Mouse (Mus musculus) CD4-positive, CD25-positive, alpha-beta regulatory T cell, adult 4 months (primary cell): ENCODE measurements at regions not wholly inside any gene's neighbourhood (a gene's known extent, or its start where the extent isn't known, plus 50 kb on each side); places are given as distances from the start of the nearest gene placed in this dataset.

Source experiments
- ATAC-seq: one replicate; pipeline ENCODE4 v1.8.0; 2017

DNA sequence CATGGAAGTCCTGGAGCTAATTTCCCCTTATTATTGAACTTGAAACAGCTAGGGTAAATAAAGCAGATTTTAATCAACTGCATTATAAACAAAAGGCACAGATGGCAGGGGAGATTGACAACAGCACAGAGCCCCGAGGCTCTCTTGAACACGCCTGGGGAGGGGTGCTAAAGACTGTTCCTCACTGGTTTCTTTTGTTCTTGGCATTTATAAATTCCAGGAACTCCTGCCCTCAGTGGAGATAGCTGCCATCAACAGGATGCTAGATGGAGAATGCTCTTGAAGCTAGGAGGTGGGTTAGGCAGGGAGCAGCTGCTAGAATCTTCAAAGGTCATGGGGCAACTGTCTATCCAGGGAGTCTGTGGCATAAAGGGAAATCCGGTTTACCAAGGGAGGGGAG lies 102.2 kb upstream of the Kit start:
- ATAC-seq: no peak

DNA sequence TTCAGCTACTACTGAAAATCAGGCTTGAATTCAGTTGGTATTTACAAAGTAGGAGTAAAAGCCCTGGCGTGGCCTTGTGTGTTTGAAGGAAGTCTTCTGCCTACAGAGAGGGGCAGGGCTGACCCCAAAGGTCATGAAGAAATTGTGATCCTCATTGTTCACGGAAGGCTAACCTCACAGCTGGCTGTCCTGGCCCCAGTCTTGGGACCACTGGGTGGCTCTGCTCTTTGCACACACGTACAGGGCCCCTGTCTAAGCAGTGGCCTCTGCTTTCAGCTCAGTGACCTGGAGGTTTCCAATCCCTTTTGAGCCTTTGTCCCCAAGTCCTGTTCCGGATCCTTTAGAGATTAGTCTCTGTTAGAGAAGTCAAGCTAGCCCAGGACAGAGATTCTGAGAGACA lies 99.3 kb upstream of the Kit start:
- no peak for ATAC-seq

DNA sequence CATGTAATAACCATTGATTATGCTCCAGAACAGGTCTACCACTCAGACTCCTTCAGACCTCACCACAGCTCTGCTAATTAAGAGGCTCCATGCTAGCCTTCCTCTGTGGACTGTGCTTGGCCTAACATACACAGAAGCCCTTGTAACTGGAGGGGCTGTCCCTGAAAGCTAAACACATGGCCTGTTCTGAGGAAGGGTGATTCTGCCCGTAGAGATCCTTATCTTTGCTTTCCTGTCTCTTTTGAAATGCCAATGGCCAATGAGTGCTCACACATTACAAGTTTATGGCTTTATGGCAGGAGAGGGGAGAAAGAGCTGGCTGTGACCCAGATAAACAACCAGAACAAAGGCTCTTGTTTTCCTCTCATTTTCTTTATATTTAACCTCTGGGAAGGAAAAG lies 96.2 kb upstream of the Kit start:
- no peak for ATAC-seq

- no peak for ATAC-seq
Observed at GRCm38 (mm10) chr5:75479149-75479548, 95.6 kb upstream of the Kit start.

DNA sequence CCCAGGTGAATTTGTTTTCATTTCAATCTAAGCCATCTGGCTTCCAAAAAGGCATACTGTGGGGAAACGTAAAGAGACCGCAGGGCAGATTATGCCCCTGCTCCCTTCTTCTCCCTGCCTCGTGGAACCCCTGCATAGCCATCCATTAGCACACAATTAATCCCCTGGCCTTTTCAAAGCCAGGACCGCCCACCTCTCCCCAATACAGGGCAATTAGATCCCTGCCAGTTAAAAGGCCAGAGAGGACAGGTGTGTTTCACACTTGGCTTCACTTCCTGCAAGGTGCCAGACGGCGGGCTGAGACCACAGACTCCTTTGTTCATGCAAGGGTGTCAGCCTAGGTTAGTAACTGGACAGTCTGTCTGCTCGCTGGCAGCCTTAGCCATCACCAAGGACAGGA lies 93.1 kb upstream of the Kit start:
- no peak for ATAC-seq

DNA sequence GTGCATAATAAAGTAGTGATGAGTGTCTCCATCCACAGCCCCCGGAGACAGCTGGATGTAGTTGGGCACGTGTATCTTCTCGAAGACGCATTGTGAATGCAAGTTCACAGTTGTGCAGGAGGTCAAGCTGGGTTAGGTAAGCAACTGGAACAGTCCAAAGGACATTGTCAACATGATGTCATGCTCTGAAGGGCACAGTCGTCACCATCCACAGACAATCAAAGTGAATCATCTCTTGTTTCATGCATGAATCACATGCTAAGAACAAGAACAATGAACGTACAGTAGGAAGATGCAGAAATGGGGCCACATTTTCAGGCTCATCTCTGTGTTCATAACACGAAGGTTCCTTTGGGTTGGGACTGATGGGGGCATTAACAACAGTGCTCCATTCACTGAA lies 90.4 kb upstream of the Kit start:
- no peak for ATAC-seq

GRCm38 (mm10) chr5:75490806-75491205 lies 83.9 kb upstream of the Kit start:
- no peak for ATAC-seq

GRCm38 (mm10) chr5:75494143-75494542 lies 80.6 kb upstream of the Kit start:
- no peak for ATAC-seq

DNA sequence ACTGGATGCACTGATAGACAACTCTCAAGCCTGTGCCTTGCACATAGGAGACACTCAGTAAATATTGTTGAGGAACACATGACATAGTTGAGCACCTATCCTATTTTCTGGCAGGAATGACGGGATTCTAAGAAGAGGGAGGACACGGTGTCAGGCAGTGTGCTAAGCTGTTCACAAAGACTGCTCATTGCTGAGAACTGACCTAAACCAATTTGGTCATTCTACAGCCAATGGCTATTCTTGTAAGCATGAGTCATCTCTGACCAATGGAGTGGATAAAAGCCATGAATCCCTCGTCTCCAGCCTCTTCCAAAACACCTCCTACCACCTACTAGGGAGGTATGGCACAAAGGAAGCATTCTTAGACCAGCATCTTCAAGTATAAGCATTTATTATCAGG lies 75.7 kb upstream of the Kit start:
- ATAC-seq: no peak

DNA sequence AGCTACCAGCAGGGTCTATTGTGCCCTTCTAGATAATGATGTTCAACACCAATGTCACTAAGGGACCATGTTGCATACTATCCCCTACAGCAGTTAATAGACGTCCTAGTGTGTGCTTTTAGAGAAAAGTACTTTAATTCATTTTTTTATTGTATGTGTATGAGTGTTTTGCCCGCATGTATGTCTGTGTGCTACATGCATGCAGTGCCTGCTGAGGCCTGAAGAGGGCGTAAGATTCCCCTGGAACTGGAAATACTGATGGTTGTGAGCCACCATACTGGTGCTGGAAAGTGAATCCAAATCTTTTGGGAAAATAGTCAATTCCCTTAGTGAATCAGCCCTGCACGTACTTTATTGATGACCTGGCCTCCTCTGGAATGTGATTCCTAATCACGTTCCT lies 75.0 kb upstream of the Kit start:
- ATAC-seq: no peak

DNA sequence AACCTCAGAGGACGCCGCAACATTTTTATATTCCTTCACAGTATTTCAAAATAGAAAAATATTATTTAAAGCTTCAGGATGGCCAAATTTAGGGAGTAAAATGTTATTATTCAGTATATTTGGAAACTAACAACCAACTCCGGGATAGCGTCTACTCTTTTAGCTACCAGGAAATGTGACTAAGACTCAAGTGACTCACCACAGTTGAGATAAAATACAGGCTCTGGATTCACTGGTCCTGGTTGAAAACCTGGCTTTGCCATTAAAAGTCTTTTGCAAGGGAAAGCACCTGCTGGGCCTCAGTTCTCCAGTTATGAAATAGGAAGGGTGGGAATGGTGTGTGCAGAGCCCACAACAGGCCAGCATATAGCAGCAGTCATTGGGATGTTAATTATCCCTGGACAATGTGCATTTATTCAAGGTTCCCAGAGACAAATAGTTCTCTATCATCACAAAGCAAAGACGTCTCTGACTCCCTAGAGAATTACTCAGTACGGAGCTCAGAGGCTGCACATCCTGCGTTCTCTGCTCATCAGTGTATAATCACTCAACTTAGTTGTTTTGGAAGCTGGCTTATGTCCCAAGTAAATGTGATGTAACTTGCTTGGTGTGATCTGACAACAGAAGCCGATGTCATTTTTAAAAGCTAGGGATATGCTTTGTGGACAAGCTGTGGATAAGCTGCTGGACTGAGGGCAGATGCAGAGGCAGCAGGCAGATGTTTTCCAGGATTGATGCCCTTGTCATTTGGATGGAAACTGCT lies 73.9 kb upstream of the Kit start:
- ATAC-seq: no peak

DNA sequence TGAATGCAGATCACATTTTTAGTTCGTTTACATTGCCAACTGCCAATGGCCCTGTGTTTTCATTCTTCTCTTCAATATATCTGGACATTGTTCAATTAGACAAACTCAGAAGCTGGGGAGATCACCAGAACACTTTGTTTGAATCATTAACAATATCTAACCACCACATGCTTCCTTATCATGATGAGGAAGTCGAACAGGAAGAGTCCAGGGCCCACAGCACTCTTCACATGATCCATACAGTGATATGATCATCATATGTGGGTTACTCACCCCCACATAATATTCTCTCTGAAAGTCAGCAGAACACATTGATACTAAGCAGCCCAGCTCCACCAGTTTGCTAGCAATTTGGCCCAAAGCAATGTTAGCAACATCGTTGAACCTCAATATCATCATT lies 71.0 kb upstream of the Kit start:
- no peak for ATAC-seq

GRCm38 (mm10) chr5:75512521-75513422 lies 61.9 kb upstream of the Kit start:
- ATAC-seq: no peak

GRCm38 (mm10) chr5:75518213-75518612 lies 56.5 kb upstream of the Kit start:
- ATAC-seq: no peak

DNA sequence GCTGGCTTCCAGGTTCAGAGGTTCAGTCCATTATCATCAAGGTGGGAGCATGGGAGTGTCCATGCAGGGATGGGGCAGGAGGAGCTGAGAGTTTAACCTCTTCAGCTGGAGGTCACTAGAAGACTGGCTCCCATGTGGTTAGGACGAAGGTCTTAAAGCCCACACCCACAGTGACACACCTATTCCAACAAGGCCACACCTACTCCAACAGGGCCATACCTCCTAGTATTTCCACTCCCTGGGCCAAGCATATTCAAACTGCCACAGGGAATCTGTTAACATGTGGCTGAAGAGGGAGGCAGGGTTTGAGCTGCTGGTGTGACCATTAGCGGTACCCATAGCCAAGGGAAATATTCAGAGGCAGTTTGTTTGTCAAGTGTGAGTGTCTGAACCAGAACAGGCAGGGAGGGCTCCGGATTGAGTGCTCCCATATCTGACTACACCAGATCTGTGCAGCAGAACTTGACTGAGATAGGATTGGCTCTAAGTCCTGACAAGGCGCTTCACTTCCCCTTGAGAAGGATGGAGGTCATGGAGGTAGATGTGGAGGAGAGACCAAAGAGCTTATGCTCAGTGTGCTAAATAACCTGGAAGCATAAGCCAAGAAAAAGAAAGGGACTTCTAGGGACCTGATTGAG lies 51.6 kb upstream of the Kit start:
- ATAC-seq: no peak
